In genomic region chr12:69963141-69963540, GRCm38 (mm10) we compare ENCODE assay signal across 14 mouse cellular contexts. TPM values are rescaled to one million over a fixed set of nuclear protein-coding genes. Genes with fewer than 3 reads are reported as not detected.
DNase-seq lines count a peak whose midpoint lies in the region; TF ChIP-seq lines count a peak whose summit lies in the region.
"Had no signal": no experiment of that assay in that cellular context is flagged by ENCODE, and none has a peak within 500 bp of the region (broad histone marks: within the 10 kb centered on the region; RNA-seq: fewer than 3 reads in every experiment).

No protein-coding gene starts in this region.

- 61% methylated on average over 6 of the region's 6 CpGs for WGBS in thymus, adult 2 months
- WGBS in midbrain, embryonic 10.5 days = 93% methylated on average over 6 of the region's 6 CpGs

- no peak overlapping the region for H3K4me3 ChIP-seq in thymus, adult 2 months (ENCODE audit: control insufficient read depth, insufficient read depth, low read length)
- no peak overlapping the region for H3K4me3 ChIP-seq in midbrain, embryonic 10.5 days
- H3K4me3 ChIP-seq: embryonic facial prominence, embryonic 10.5 days; embryonic facial prominence, embryonic 12.5 days; forebrain, embryonic 13.5 days; forebrain, embryonic 15.5 days had no signal

- H3K27ac ChIP-seq in thymus, adult 2 months (ENCODE audit: control insufficient read depth, insufficient read depth, low read length) = peak overlapping the region; percentile 95
- no peak overlapping the region for H3K27ac ChIP-seq in midbrain, embryonic 10.5 days (replicated peaks)
- H3K27ac ChIP-seq: embryonic facial prominence, embryonic 10.5 days; embryonic facial prominence, embryonic 12.5 days; forebrain, embryonic 13.5 days; forebrain, embryonic 15.5 days had no signal

- no peaks in the 10 kb centered on the region for H3K9me3 ChIP-seq in midbrain, embryonic 10.5 days (replicated peaks)
- H3K9me3 ChIP-seq: embryonic facial prominence, embryonic 10.5 days; embryonic facial prominence, embryonic 12.5 days; forebrain, embryonic 13.5 days; forebrain, embryonic 15.5 days; G1E had no signal

- no peak for TF ChIP-seq POLR2A in thymus, adult 2 months (IDR thresholded peaks at IDR 0.05; ENCODE audit: control insufficient read depth, extremely low read depth, insufficient read depth, low read length, poor library complexity)

- peaks cover 32% of the 10 kb centered on the region for H3K36me3 ChIP-seq in thymus, adult 2 months (ENCODE audit: control insufficient read depth, insufficient read depth, low read length)
- H3K36me3 ChIP-seq in midbrain, embryonic 10.5 days = peaks cover 90% of the 10 kb centered on the region

- TF ChIP-seq CTCF in thymus, adult 2 months (IDR thresholded peaks at IDR 0.05; ENCODE audit: borderline replicate concordance, control insufficient read depth, extremely low read depth, insufficient read depth, low read length, poor library complexity) = no peak

- H3K27me3 ChIP-seq in thymus, adult 2 months (ENCODE audit: control insufficient read depth, insufficient read depth, low read length) = no peaks in the 10 kb centered on the region
- no peaks in the 10 kb centered on the region for H3K27me3 ChIP-seq in midbrain, embryonic 10.5 days (ENCODE audit: low read depth, poor library complexity, severe bottlenecking)
- H3K27me3 ChIP-seq: CH12.LX; embryonic facial prominence, embryonic 12.5 days; forebrain, embryonic 13.5 days; forebrain, embryonic 15.5 days; Patski had no signal

- H3K4me1 ChIP-seq in thymus, adult 2 months (replicated peaks; ENCODE audit: control insufficient read depth, insufficient read depth, low read length) = no peaks in the 10 kb centered on the region; the same call in none of the 2 replicates
- H3K4me1 ChIP-seq in midbrain, embryonic 10.5 days = no peaks in the 10 kb centered on the region
- H3K4me1 ChIP-seq: embryonic facial prominence, embryonic 10.5 days; forebrain, embryonic 13.5 days; forebrain, embryonic 15.5 days had no signal

- DNase-seq in thymus, adult 2 months = no peak
- peak; percentile 12 to 15 for DNase-seq in thymus, postnatal 10 days (ENCODE audit: low spot score in 2 of 2)
- peak; percentile 20 for DNase-seq in thymus, postnatal 25 days
- DNase-seq in kidney, postnatal 36 days = no peak
- DNase-seq in urinary bladder, adult 2 months (ENCODE audit: low spot score) = no peak
- no peak for DNase-seq in midbrain, embryonic 10.5 days (ENCODE audit: low spot score)
- DNase-seq in cerebellum, adult 8-10 months = no peak

RNA-seq across cellular contexts. Expression of gene Sav1, which starts 23.7 kb away (rescaled TPM):
- polyA plus RNA-seq in thymus, adult 2 months (2012; rRNA removed) = 22.2 and 23.7 TPM in 2 replicates
- 48.2 and 51.2 TPM in 2 replicates for polyA plus RNA-seq in urinary bladder, adult 2 months (2012; rRNA removed)
- 2.4 and 3.9 TPM in 2 replicates for polyA plus RNA-seq in midbrain, embryonic 10.5 days (2016; fragmentation: Nextera tagmentation; extraction: Ambion mirVana)

Comparison
In these comparisons a context has a peak if more than half of its experiments do, and no peak if none do; other contexts are left out.
1. DNase-seq: peak in thymus, postnatal 10 days (2 of 2) and thymus, postnatal 25 days (single experiment); none in thymus, adult 2 months (single experiment), kidney, postnatal 36 days (0 of 2), urinary bladder, adult 2 months (single experiment), midbrain, embryonic 10.5 days (single experiment) and cerebellum, adult 8-10 months (single experiment).